Mouse (Mus musculus): ENCODE results near the gene Slc30a4.

DNA sequence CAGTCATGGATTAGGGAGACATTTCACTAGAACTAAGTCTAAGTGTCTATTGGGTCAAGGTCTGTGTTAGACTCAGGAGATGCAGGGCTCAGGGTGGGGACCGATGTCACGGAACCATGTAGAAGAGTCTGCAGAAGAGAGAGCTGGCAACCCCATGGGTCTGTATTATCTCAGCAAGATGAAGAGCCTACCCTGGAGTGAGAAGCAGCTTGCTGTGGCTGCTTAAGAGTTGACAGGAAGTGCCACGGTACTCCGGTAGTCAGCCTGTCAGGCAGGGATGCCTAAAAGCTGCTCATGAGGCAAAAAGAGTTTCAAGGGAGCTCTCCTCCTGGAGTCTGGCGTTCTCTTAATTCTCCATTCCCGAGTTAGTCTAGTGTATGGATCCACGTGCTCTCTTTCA is 42.6 kb downstream of the Slc30a4 start:
- TF ChIP-seq POLR2A (IDR thresholded peaks at IDR 0.05; ENCODE audit: low read depth, low read length) (no peak), MAFK (IDR thresholded peaks at IDR 0.05; ENCODE audit: insufficient replicate concordance, low read length) (no peak)
